Mouse (Mus musculus): ENCODE results near the gene 4930402F06Rik. TPM values are rescaled to one million over a fixed set of nuclear protein-coding genes. Genes with fewer than 3 reads are reported as not detected.

The 4930402F06Rik gene
- not detected in 2 replicates for total RNA-seq (2015; ENCODE audit: low replicate concordance)
- not detected in 2 replicates for total RNA-seq (2017; ENCODE audit: low replicate concordance)

DNA sequence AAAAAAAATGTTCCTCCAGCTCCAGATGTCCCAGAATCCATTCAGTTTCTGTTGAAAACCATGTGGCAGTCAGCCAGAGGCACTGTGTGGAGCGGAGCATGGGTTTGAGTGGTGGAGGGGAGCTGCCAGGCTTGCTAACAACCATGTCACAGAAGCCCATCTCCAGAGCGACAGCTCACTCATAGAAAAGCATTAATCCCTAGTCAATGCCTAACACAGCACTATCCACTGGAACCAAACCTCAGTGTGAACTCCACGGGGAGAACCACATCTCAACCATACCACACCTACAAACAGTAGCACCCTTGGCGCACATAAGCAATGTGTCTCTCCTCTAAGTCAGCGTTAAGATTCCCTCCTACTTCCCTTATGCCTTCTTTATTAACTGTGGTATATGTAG lies at the start of gene 4930402F06Rik:
Gene 4930402F06Rik, minus strand, starts transcription at position 80 of the 400 bp plus-strand sequence.
- peak; percentile 52; the same call in 1 of the 2 replicates for ATAC-seq (replicated peaks; ENCODE audit: low FRiP score, poor library complexity, severe bottlenecking)

DNA sequence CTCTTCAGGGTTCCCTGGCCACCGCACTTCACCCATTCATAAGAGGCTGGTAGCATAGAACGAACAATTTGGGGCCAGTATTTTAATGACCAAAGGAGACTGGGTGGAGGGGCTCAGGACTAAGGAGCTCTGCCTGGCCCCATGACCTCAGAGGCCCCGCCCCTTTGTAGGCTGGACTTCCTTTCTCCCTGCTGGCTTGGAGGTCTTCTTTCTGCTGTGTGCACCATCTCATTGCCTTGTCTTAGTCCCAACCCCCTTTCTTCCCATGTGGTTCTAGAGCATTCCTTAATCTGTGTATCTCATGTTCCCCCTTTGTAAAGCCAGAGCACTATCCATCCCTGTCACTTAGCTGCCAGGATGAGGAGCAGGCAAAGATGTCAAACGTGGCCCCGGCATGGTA lies 49.3 kb upstream of the 4930402F06Rik start:
- ATAC-seq (replicated peaks; ENCODE audit: low FRiP score, poor library complexity, severe bottlenecking), result no peak

DNA sequence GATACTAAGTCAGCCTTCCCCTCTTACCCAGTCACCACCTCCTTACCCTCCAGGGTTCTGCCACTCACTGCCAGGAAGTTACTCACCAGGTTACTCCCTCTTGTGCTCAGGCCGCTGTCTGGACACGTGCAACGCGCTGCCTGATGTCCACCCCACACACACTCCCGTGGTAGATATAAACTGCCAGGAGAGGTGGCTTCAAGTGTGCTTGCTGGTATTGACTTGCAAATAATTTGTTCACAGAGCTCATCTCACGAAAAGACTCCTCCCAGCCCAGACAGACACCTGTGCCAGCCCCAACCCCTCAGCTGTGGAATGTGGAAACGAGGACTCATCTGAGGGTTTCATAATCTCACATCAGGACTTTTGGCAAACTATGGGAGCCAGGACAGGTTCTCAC lies 48.6 kb upstream of the 4930402F06Rik start:
- no peak for ATAC-seq (replicated peaks; ENCODE audit: low FRiP score, poor library complexity, severe bottlenecking)

DNA sequence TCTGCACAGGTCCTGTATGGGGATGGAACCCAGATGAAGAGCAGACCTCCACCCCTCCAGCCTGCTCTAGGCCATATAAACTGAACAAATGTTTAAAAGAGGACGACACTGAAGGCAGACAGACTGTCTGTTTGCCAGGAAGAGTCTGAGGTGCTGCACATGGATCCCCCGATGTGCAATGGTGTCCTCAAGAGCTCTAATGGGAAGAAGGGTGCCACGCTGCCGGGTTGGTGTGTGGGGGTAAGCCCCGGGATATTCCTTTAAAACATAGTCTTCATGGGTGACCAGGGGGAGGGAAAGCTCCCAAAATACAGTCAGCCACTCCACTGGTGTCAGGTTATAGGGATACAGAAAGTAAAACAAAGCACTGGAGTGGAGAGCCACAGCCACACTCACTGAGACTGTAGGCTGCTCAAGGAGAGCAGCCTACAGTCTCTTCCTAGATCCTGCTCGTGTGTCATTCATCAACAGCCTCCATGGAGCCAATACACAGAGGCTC lies 47.8 kb upstream of the 4930402F06Rik start:
- no peak for ATAC-seq (replicated peaks; ENCODE audit: low FRiP score, poor library complexity, severe bottlenecking)

DNA sequence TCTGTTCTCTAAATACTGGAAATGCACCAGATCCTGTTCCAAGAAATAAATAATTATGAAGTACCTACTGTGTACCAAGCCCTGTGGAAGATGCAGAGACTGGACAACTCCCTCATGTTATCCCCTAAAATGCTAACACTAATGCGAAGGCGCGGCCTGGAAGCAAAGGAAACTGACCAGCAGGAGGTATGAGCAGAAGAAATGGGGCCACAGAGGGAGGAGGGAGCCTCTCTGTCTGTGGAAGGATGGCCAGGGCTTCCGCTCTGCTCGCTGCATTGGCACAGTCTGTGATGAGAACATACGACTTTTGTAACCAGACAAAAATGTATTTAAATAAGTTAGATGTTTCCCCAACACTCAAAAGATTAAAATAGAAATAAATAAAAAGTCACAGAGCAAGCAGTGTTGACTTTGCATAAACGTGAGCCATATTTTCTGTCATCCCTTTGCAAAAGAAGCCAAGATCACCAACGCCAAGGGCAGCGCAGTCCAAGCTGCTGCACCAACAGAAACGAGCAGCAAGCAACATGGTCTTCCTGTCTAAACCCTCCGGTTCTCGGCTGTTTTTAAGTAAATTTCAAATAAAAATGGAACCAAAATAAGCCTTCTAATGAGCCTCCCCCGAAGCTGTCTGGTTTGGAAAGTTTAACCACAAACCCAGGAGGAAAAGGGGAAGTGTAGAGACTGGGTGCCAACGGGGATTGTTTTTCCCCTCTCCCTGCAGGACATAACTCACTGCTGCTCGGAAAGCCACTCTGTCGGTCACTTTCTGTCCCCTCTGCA lies 47.2 kb upstream of the 4930402F06Rik start:
- no peak for ATAC-seq (replicated peaks; ENCODE audit: low FRiP score, poor library complexity, severe bottlenecking)

DNA sequence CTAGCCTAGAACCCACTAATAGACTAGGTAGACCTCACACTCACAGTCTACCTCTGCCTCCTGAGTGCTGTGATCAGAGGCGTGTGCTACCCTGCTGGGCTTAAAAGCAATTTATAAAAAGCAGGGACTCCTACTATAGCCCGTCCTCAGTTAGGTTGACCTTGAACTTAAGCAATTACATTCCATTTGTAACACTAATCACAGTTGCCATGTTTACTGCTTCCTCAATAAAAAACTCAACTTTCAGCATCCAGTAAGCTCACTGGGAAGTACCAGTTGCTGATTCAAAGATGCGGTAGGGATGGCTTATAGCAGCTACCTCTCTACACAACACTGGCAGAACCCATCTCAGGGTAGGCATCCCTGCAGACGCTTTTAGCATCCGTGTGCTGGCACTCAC lies 46.4 kb upstream of the 4930402F06Rik start:
- no peak for ATAC-seq (replicated peaks; ENCODE audit: low FRiP score, poor library complexity, severe bottlenecking)

DNA sequence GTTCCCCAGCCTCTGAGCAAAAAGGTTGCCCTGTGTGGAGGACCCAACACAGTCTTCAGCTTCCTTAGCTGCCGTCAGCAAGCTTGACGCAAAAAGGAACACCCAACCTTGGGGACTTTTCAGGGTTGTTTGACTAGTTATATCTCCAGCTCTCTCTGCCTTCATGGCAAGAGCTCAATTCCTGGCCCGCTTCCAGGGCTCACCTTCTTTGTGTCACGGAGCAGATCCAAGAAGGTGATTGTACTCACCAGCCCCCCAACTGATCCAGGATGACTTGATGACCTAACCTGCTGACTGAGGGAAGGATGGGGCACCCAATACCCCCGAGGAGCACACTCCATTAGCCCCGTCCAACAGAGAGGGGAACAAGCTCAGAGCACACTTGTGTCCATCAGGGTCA lies 45.1 kb upstream of the 4930402F06Rik start:
- no peak for ATAC-seq (replicated peaks; ENCODE audit: low FRiP score, poor library complexity, severe bottlenecking)

DNA sequence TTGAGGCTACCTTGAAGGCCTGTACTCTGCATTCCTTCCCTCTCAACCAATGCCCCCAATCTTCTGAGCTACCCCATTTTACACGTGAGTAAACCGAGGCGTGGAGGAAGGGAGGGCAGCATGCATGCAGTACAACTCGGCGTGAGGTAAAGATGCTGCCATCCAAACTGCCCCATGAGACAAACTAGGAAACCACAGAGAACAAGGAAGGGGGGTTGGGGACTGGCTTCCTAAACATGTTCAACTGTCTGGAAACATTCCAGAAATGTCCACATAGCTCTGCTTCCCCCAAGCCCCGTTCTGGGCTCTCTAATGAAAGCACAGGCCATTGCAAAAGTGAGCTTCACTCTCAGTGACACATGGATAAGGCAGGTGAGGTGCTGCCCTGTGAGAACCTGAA lies 44.4 kb upstream of the 4930402F06Rik start:
- no peak for ATAC-seq (replicated peaks; ENCODE audit: low FRiP score, poor library complexity, severe bottlenecking)

DNA sequence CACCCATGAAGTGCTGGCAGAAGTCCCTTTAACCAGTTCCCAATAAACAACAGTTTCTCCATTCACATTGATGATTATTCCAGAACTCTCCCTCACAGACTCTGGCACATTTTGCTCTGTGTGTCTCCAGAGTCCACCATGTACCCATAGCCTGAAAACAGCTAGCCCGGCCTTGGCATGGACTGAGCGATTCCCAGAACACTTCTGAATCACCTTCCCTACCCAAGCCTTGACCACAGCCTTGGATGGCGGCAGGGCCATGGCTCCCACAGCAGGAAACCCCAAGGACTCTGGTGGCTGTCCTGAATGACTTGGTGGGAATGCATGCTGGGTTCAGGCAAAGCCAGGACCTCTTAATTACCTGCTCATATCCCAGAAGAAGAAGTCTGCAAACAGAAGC lies 43.5 kb upstream of the 4930402F06Rik start:
- no peak for ATAC-seq (replicated peaks; ENCODE audit: low FRiP score, poor library complexity, severe bottlenecking)

DNA sequence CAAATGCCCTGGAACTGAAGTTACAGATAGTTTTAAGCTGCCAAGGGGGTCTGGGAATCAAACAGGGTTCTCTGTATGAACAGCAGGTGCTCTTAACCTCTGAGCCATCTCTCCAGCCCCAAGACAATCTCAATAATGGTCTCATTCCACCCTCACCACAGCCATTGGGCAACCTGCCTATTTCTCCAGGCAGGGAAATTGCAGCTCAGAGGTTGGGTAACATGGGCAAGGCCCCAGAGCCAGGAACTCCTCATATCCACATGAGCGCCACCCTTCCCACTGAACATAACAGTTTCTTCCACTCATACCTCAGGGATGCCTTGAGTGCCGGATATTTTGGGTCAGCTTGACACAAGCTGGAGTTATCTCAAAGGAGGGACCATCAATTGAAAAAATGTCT lies 40.8 kb upstream of the 4930402F06Rik start:
- no peak for ATAC-seq (replicated peaks; ENCODE audit: low FRiP score, poor library complexity, severe bottlenecking)

DNA sequence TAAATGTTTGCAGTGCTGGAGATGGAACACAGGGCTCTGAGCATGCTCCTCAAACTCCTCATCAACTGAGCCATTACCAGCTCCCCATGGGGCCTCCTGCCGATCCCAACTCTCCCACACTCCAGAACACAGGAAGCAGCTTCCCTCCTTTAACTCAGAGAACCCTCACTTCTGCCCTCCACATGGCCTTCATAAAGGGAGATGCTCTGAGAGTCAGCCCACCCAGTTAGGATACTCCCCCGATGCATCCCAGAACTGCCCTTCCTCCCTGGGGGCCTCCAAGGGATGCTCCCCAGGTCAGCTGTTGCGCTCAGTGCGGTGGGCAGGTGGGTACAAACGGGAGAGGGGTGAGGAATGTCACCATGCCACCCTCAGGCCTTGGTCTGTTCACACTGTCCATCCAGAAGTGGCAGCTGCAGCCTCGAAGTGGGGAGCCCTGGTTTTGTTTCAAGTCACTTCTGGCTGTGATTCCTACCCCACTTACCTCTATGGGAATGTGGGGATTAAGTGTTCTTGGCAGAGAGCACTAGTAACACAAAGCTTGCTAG lies 37.7 kb upstream of the 4930402F06Rik start:
- ATAC-seq (replicated peaks; ENCODE audit: low FRiP score, poor library complexity, severe bottlenecking), result no peak

DNA sequence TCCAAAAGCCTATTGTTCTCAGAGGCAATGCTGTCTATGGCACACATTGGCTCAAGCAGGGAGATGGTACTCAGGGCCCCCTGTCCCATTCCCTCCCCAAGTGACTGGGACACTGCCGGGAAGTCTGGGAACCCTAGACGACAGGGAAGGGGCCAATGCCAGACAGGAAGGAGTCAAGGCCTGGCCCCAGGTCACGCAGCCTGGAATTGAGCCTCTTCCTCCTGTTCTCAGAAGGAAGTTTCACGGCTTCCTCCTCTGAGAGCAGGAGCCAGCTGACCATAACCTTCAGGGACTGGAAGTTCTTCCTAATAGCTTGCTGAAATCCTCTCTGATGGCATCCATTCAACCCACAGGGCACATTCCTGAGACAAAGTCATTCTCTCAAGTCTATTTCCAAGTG lies 36.5 kb upstream of the 4930402F06Rik start:
- no peak for ATAC-seq (replicated peaks; ENCODE audit: low FRiP score, poor library complexity, severe bottlenecking)

DNA sequence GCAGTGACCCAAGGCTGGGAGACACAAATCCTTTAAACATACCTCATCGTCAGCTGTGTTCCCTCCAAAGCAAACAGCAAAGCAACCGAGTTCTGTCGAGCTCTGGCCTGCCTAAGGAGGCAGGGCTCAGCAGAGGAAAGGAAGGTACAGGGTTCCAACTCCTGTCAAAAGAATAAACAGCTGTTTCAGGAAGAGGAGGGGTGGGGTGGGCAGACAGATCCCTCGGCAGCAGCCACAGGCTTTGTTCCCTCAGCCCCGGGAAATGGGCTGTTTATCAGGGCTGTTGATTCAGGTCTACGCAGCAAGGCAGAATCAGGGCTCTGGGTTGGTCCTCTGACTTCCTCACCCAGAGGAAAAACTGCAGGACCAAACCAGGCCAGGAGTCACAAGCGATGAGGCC lies 35.5 kb upstream of the 4930402F06Rik start:
- ATAC-seq (replicated peaks; ENCODE audit: low FRiP score, poor library complexity, severe bottlenecking), result no peak

DNA sequence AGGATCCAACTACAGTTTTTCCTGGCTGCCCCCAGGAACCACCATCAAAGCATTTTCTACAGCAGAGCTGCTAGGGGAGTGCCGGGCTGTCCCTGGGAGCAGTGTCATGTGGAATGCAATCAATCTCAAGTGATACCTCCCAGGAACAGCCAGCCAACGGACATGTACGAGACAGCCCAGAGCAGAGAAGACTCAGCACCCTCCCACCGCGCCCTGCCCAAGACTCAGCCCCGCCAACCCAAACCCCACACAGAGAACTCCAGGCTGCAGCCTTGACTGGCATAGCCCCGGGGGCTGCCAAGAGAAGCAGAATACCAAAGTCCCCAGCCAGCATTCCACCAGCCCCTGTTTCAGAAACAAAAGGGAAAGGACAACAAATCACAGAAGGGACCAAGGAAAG lies 35.0 kb upstream of the 4930402F06Rik start:
- ATAC-seq (replicated peaks; ENCODE audit: low FRiP score, poor library complexity, severe bottlenecking), result no peak

DNA sequence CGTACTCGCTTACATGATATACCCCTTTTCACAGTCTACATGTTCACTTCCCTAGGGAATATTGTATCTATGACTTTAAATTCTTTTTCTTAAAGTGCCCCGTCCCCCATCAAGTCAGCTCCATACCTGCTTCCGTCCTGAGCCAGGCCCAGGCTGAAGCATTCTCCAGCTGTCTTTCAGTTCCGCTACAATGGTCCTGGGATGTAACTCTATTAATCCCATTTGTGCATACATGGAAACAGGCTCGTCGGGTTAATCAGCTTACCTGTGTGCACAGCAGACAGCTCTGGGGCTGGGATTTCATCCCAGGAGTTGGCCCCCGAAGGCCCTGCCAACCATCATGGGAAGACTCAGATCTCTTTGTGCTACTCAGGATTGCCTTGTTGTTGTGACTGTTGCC lies 33.8 kb upstream of the 4930402F06Rik start:
- ATAC-seq (replicated peaks; ENCODE audit: low FRiP score, poor library complexity, severe bottlenecking), result no peak

DNA sequence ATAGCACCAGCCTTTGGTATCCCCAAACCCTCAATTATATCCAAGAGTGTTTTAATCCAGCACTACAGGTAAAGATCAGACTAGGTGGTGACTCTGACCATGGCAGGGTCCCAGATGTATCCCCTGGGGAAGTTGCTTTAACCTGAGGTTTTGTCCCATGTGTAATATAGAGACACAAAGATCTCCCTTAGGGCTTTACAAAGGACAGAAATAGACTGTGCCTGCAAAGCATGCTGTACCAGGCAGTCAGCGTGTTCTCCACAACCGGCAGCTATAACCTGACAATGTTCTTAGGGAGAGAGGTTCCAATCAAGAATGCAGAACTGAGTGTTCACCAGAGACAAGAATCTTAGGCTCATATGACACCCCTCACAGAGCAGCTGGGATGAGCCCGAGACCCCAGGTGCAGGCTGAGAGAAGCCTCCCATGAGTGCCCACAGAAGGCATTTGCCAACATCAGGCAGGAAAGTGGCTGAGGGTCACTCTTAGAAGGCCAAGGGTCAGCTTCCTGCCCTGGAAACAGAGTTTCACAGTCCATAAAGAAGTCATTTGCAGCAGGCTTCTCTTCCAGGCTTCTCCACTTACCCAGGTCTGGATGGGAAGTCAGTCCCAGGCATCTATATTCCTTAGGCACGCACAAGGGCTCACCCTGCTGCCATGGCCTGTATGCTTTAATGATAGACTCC lies 31.8 kb upstream of the 4930402F06Rik start:
- ATAC-seq (replicated peaks; ENCODE audit: low FRiP score, poor library complexity, severe bottlenecking), result no peak

DNA sequence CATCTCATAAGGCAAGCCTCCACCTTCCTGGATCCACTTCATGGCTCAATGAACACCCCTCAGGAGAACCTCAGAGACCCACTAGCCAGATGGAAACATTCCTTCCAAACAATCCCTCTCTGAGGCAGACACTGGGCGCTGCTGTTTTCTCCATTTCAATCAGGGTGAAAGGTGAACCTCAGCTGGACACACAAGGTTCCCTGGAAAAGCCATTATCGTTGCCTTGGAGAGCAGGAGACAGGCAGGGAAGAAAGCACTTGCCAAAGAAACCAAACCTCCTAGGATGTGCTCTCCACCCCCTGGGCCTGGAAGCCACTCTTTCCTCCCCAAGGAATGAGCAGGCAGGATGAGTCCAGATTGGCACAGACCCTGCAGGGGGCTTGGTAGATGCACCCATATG lies 30.6 kb upstream of the 4930402F06Rik start:
- ATAC-seq (replicated peaks; ENCODE audit: low FRiP score, poor library complexity, severe bottlenecking), result no peak

DNA sequence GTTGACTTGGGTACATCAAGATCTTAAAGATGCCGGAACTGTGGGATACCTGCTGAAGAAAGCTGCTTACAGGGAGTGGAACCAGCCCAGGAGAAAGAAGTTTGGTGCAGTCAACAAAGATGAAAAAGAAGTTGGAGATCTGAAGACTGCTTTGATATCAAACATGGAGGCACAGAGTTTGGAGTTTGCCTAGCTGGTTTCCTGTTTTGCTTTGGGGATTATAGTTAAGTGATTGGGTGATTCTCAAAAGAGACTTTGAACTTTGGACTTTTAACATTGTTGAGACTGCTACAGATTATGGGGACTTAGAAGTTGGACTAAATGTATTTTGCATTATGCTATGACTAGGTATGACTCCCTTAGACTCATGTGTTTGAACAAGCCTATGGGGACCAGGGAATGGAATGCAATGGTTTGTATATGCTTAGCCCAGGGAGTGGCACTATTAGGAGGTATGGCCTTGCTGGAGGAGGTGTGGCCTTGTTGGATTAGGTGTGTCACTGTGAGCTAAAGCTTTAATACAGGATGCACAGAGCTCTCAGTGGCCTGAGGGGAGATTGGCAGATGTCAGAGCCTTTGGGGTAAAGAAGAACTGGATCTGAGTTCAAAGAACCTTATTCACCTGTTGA lies 26.9 kb upstream of the 4930402F06Rik start:
- no peak for ATAC-seq (replicated peaks; ENCODE audit: low FRiP score, poor library complexity, severe bottlenecking)

DNA sequence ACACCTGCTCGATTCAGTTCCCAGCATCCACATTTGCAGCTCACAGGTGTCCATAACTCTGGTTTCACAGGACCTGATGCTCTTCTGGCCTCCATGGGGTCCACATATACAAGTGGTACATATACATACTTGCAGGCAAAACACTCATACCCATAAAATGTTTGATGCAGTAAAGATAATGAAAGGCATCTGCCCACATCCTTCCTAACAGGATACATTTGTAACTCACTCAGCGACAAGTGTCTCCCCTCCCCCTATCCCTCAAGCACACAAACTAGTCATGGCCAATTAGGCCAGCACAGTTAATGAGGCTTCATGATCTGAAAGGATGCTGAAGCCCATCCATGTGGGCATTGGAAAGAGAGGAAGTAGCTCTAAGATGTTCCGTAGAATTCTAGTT lies 25.4 kb upstream of the 4930402F06Rik start:
- ATAC-seq (replicated peaks; ENCODE audit: low FRiP score, poor library complexity, severe bottlenecking), result no peak

DNA sequence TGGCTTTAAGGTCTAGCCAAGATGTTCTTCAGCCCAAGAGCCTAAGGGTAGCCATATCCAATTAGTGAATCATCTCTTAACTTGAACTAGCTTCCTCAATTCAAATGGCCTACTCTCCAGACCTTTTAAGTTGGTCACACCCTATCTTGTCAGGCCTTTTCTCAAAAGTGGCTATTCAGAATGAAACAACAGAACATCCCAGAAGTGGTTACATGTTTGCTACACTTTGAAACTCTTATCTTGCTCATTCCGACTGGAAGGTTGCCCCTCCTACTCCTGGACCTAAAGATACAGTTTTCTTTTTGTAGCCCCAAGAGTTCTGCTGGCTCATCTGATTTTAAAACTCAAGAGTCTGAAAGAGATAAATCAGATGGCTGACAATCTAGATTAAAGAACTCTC lies 23.7 kb upstream of the 4930402F06Rik start:
- peak; percentile 59 for ATAC-seq (replicated peaks; ENCODE audit: low FRiP score, poor library complexity, severe bottlenecking)

Data from erythroid progenitor cell, adult 5-6 weeks (primary cell).